Comparison of ENCODE assay signal across 26 mouse cellular contexts in the genomic region with DNA sequence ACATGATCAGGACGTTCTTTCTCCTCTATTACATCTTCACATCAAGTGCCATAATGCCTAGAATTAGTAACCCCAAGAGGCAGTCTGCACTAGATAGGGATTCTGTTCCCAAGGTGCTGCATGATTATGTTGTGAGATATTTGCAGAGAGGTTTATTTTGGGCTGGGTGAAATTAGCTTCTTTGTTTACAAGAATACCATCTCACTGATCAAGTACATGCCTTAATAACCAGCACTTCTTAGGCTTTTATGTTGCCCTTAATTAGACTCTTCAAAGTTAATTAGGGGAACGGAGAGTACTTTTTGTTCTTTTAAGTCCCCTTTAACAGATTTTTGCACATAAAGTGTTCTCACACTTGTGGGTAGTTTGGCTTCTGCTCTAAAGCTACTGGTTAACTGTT.
A peak's percentile ranks its signal among the peaks of the same experiment; 100 is the strongest.
DNase-seq lines count a peak whose midpoint lies in the region; ATAC-seq and TF ChIP-seq lines count a peak whose summit lies in the region.
"Had no signal": no experiment of that assay in that cellular context is flagged by ENCODE, and none has a peak within 500 bp of the region (broad histone marks: within the 10 kb centered on the region; RNA-seq: fewer than 3 reads in every experiment).

No protein-coding gene starts in this region.

- H3K9me3 ChIP-seq in forebrain, embryonic 13.5 days (replicated peaks) = no peaks in the 10 kb centered on the region
- H3K9me3 ChIP-seq: embryonic facial prominence, embryonic 12.5 days; embryonic facial prominence, embryonic 15.5 days; heart, embryonic 10.5 days; hindbrain, embryonic 12.5 days; hindbrain, embryonic 15.5 days had no signal

- no peak for DNase-seq in frontal cortex, postnatal 10 days (ENCODE audit: low spot score in 2 of 2)
- DNase-seq in brain, embryonic 14.5 days (ENCODE audit: low read depth) = peak; percentile 56
- no peak for DNase-seq in layer of hippocampus, adult 9-11 months
- DNase-seq in kidney, postnatal 14 days = no peak
- no peak for DNase-seq in heart, adult 8-10 months (ENCODE audit: low spot score)
- DNase-seq: adrenal gland, adult 8-10 months; adrenal gland, postnatal 25 days; cerebellum, adult 11 months; cerebellum, adult 2 months; cerebellum, adult 9-11 months; cerebellum, postnatal 25 days; gastrocnemius, postnatal 25 days; heart, adult 18-20 months; heart, postnatal 14 days; heart, postnatal 4 days had no signal

- no peak for TF ChIP-seq POLR2A in brain, embryonic 14.5 days (IDR thresholded peaks at IDR 0.05; ENCODE audit: borderline replicate concordance, extremely low read depth, insufficient read depth, insufficient read length, poor library complexity, severe bottlenecking)
- no peak for TF ChIP-seq POLR2A in myocyte (IDR thresholded peaks at IDR 0.05; ENCODE audit: insufficient read length, low read depth)

- H3ac ChIP-seq in myocyte (ENCODE audit: control insufficient read depth, insufficient read length) = no peak overlapping the region

- no peak for TF ChIP-seq CTCF in brain, embryonic 14.5 days (IDR thresholded peaks at IDR 0.05; ENCODE audit: borderline replicate concordance, extremely low read depth, insufficient read depth, insufficient read length)

- H3K79me2 ChIP-seq in myocyte (ENCODE audit: control insufficient read depth, insufficient read depth) = no peaks in the 10 kb centered on the region

- H3K27ac ChIP-seq in forebrain, embryonic 13.5 days = no peak overlapping the region
- H3K27ac ChIP-seq: embryonic facial prominence, embryonic 12.5 days; embryonic facial prominence, embryonic 15.5 days; heart, embryonic 10.5 days; heart, embryonic 13.5 days; hindbrain, embryonic 12.5 days; hindbrain, embryonic 15.5 days had no signal

- no peak overlapping the region for H3K9ac ChIP-seq in forebrain, embryonic 13.5 days
- H3K9ac ChIP-seq: embryonic facial prominence, embryonic 12.5 days; embryonic facial prominence, embryonic 15.5 days; heart, embryonic 13.5 days; hindbrain, embryonic 12.5 days; hindbrain, embryonic 15.5 days had no signal

- no peak overlapping the region for H3K4me3 ChIP-seq in forebrain, embryonic 13.5 days
- no peak overlapping the region for H3K4me3 ChIP-seq in myocyte
- H3K4me3 ChIP-seq: embryonic facial prominence, embryonic 12.5 days; embryonic facial prominence, embryonic 15.5 days; heart, embryonic 10.5 days; heart, embryonic 13.5 days; hindbrain, embryonic 12.5 days; hindbrain, embryonic 15.5 days had no signal

- WGBS in forebrain, embryonic 13.5 days = 20% methylated on average over 2 of the region's 2 CpGs

- ATAC-seq in frontal cortex, adult (ENCODE audit: low TSS enrichment) = peak; percentile 18; the same call in 1 of the 2 replicates
- ATAC-seq in forebrain, embryonic 13.5 days = peak; percentile 36; the same call in 1 of the 2 replicates
- ATAC-seq: CD4-positive, CD25-positive, alpha-beta regulatory T cell, adult 4 months; intestine, postnatal 0 days had no signal

- no peaks in the 10 kb centered on the region for H3K36me3 ChIP-seq in forebrain, embryonic 13.5 days (ENCODE audit: poor library complexity, severe bottlenecking)
- no peaks in the 10 kb centered on the region for H3K36me3 ChIP-seq in myocyte (ENCODE audit: control insufficient read depth, insufficient read depth)
- H3K36me3 ChIP-seq: embryonic facial prominence, embryonic 12.5 days; embryonic facial prominence, embryonic 15.5 days; heart, embryonic 10.5 days; heart, embryonic 13.5 days; hindbrain, embryonic 12.5 days; hindbrain, embryonic 15.5 days had no signal

- H3K27me3 ChIP-seq in forebrain, embryonic 13.5 days = no peaks in the 10 kb centered on the region
- no peaks in the 10 kb centered on the region for H3K27me3 ChIP-seq in myocyte (ENCODE audit: control insufficient read depth, insufficient read depth, insufficient read length)
- H3K27me3 ChIP-seq: embryonic facial prominence, embryonic 12.5 days; embryonic facial prominence, embryonic 15.5 days; heart, embryonic 13.5 days; hindbrain, embryonic 12.5 days; hindbrain, embryonic 15.5 days had no signal

- H3K4me2 ChIP-seq in forebrain, embryonic 13.5 days = no peak overlapping the region
- peak overlapping the region; percentile 46 for H3K4me2 ChIP-seq in myocyte (ENCODE audit: low read depth)
- H3K4me2 ChIP-seq: embryonic facial prominence, embryonic 12.5 days; embryonic facial prominence, embryonic 15.5 days; heart, embryonic 13.5 days; hindbrain, embryonic 12.5 days; hindbrain, embryonic 15.5 days had no signal

- H3K4me1 ChIP-seq in forebrain, embryonic 13.5 days = peaks cover 12% of the 10 kb centered on the region
- H3K4me1 ChIP-seq: embryonic facial prominence, embryonic 12.5 days; embryonic facial prominence, embryonic 15.5 days; hindbrain, embryonic 12.5 days; hindbrain, embryonic 15.5 days had no signal

TF ChIP-seq in myocyte, 11 proteins besides CTCF, POLR2A, EP300 and RAD21:
- TF ChIP-seq E2F4 (IDR thresholded peaks at IDR 0.05; ENCODE audit: insufficient read depth) (no peak), SRF (IDR thresholded peaks at IDR 0.05; ENCODE audit: control insufficient read depth, insufficient read length, low read depth) (no peak), MAX (IDR thresholded peaks at IDR 0.05; ENCODE audit: low read depth) (no peak), REST (IDR thresholded peaks at IDR 0.05; ENCODE audit: insufficient read depth, insufficient read length) (no peak), POLR2AphosphoS2 (IDR thresholded peaks at IDR 0.05; ENCODE audit: insufficient read length, low read depth) (no peak), TCF12 (IDR thresholded peaks at IDR 0.05; ENCODE audit: insufficient read depth, poor library complexity, severe bottlenecking) (no peak), USF1 (IDR thresholded peaks at IDR 0.05; ENCODE audit: low read depth) (no peak), MYOD1 (IDR thresholded peaks at IDR 0.05; ENCODE audit: control insufficient read depth in 1 of 3, insufficient read length in 2 of 3, low read depth in 2 of 3) (no peak), MYOG (IDR thresholded peaks at IDR 0.05; ENCODE audit: control insufficient read depth in 1 of 3, insufficient read depth in 1 of 3, insufficient read length in 2 of 3, low read depth in 2 of 3) (no peak)
